Mouse (Mus musculus) adrenal gland, postnatal 4 days (tissue): ENCODE data around the gene Prr23a1. TPM values are rescaled to one million over a fixed set of nuclear protein-coding genes. Genes with fewer than 3 reads are reported as not detected.
"Not testable (repeated sequence)": the region's sequence is repeated elsewhere in the genome, so short reads cannot be mapped to it uniquely, and the experiment has no call there.

Experiments used
- DNase-seq, 2 experiments: peaks; one replicate each; pipeline ENCODE4 v3.0.0; 2021 to 2022; ENCODE audit warnings: low spot score in 2 of 2, mixed read lengths in 2 of 2
- long read RNA-seq, 2 experiments: library from polyadenylated mRNA; stranded (forward); transcript quantifications; one replicate each; pipeline ENCODE4 v2.0.0; 2021
- total RNA-seq, 2 experiments: library from RNA; stranded (reverse); gene quantifications; 2 replicates each; pipeline ENCODE4 v1.2.3; 2021

Gene Prr23a1
- total RNA-seq, result not detected
- long read RNA-seq, experiment 1, result 0 reads
- long read RNA-seq, experiment 2, result 0 reads

GRCm38 (mm10) chr9:98842117-98842516 lies at the start of gene Prr23a1:
Gene Prr23a1 (plus strand): TSS chr9:98842503.
- DNase-seq, result no peak

- DNase-seq, result no peak
These were observed 43.3 kb upstream of the Prr23a1 start for GRCm38 (mm10) chr9:98799021-98799420.

- DNase-seq, result no peak
These were observed 38.3 kb upstream of the Prr23a1 start for GRCm38 (mm10) chr9:98803971-98804370.

GRCm38 (mm10) chr9:98805511-98805910 lies 36.8 kb upstream of the Prr23a1 start:
- DNase-seq, result no peak

GRCm38 (mm10) chr9:98805934-98806333 lies 36.4 kb upstream of the Prr23a1 start:
- DNase-seq, result no peak

- DNase-seq, result no peak
These were observed 34.7 kb upstream of the Prr23a1 start for GRCm38 (mm10) chr9:98807631-98808030.

- not testable (repeated sequence) for DNase-seq
These were observed 32.8 kb upstream of the Prr23a1 start for GRCm38 (mm10) chr9:98809526-98809925.

- DNase-seq, result no peak
These were observed 26.2 kb upstream of the Prr23a1 start for GRCm38 (mm10) chr9:98816066-98816465.

GRCm38 (mm10) chr9:98817592-98817991 lies 24.7 kb upstream of the Prr23a1 start:
- no peak for DNase-seq

GRCm38 (mm10) chr9:98818971-98819370 lies 23.3 kb upstream of the Prr23a1 start:
- DNase-seq, result no peak

- DNase-seq, result no peak
These were observed 22.8 kb upstream of the Prr23a1 start for GRCm38 (mm10) chr9:98819481-98819880.

- no peak for DNase-seq
These were observed 21.8 kb upstream of the Prr23a1 start for GRCm38 (mm10) chr9:98820461-98820860.

GRCm38 (mm10) chr9:98821067-98821466 lies 21.2 kb upstream of the Prr23a1 start:
- no peak for DNase-seq

- no peak for DNase-seq
These were observed 18.5 kb upstream of the Prr23a1 start for GRCm38 (mm10) chr9:98823805-98824204.

GRCm38 (mm10) chr9:98829508-98829907 lies 12.8 kb upstream of the Prr23a1 start:
- DNase-seq, result no peak

GRCm38 (mm10) chr9:98837537-98838074 lies 4.7 kb upstream of the Prr23a1 start:
- DNase-seq, result no peak

GRCm38 (mm10) chr9:98856210-98856609 lies 13.9 kb downstream of the Prr23a1 start, which contains the start of gene Prr23a2:
Gene Prr23a2 (plus strand): TSS chr9:98856494.
- no peak for DNase-seq

GRCm38 (mm10) chr9:98863463-98863862 lies 21.2 kb downstream of the Prr23a1 start:
- DNase-seq, result no peak

- no peak for DNase-seq
These were observed 22.3 kb downstream of the Prr23a1 start, which contains the start of gene Prr23a3 for GRCm38 (mm10) chr9:98864571-98864970. Gene Prr23a3 (plus strand): TSS chr9:98864767.
